Mouse (Mus musculus): Measurements from ENCODE around the gene Cavin4. TPM values are rescaled to one million over a fixed set of nuclear protein-coding genes. Genes with fewer than 3 reads are reported as not detected.

Gene Cavin4
- polyA plus RNA-seq, 1 experiment = 3.4 TPM

- no peak for TF ChIP-seq POLR2A (IDR thresholded peaks at IDR 0.05; ENCODE audit: borderline replicate concordance, extremely low read depth, insufficient read depth, insufficient read length, poor library complexity, severe bottlenecking)
- no peak for TF ChIP-seq CTCF (IDR thresholded peaks at IDR 0.05; ENCODE audit: borderline replicate concordance, extremely low read depth, insufficient read depth, insufficient read length)
- no peak for DNase-seq (ENCODE audit: low read depth)
Observed at GRCm38 (mm10) chr4:48639503-48639902, 23.8 kb upstream of the Cavin4 start.

GRCm38 (mm10) chr4:48643801-48644200 is 19.5 kb upstream of the Cavin4 start:
- DNase-seq (ENCODE audit: low read depth) = no peak
- no peak for TF ChIP-seq CTCF (IDR thresholded peaks at IDR 0.05; ENCODE audit: borderline replicate concordance, extremely low read depth, insufficient read depth, insufficient read length)
- no peak for TF ChIP-seq POLR2A (IDR thresholded peaks at IDR 0.05; ENCODE audit: borderline replicate concordance, extremely low read depth, insufficient read depth, insufficient read length, poor library complexity, severe bottlenecking)

DNA sequence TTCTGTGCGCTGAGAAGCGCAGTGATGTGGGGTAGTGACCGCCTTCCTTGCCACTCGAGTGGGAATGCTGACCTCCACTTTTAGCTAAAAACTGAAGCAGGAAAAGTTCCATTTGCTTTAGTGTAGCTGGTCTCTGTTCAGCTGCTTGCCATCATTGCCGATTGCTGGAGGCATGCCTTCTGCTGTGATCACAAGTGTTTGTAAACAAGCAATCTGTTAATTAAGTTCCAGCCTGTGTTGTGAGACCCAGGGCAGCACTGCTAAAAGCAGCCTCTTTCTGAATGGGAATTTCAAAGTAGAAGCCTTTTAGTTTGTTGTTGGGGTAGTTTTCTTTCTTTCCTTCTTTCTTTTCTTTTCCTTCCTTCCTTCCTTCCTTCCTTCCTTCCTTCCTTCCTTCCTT is 17.2 kb upstream of the Cavin4 start:
- peak; percentile 33 for DNase-seq (ENCODE audit: low read depth)
- TF ChIP-seq CTCF (IDR thresholded peaks at IDR 0.05; ENCODE audit: borderline replicate concordance, extremely low read depth, insufficient read depth, insufficient read length) (no peak), POLR2A (IDR thresholded peaks at IDR 0.05; ENCODE audit: borderline replicate concordance, extremely low read depth, insufficient read depth, insufficient read length, poor library complexity, severe bottlenecking) (no peak)

DNA sequence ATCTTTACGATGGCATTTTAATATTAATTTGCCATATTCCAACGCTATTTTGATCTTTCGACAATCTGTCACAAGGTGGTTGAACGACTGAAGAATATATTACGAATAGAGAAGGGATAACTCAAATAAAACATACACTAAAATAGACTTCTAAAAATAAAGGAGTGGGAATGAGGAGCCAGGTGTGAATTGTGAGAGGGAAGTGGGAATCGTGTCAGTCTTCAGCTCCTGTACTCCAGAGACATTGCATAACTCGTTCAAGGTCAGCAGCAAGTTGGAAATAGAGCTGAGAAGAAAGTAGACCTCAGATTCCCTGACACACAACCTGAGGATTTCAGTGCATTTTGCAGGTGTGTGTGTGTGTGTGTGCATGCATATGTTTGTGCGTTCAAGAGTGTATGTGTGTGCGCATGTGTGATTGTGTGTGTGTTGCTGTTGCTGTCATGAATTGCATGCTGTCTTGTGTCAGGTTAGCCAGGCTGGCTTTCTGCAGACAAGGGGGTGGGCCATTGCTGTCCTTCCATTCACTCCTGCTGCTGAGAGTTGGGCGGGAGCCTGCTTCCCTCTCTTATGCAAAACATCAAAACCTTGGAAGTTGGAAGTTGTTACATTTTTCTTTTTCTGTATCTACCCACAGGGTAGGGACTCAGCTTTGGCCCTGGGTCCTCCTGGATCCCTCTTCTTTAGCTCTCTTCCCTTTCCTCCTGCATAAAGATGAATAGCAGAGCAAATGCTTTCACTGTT is 12.5 kb upstream of the Cavin4 start:
- DNase-seq (ENCODE audit: low read depth) = no peak
- TF ChIP-seq CTCF (IDR thresholded peaks at IDR 0.05; ENCODE audit: borderline replicate concordance, extremely low read depth, insufficient read depth, insufficient read length) = no peak
- no peak for TF ChIP-seq POLR2A (IDR thresholded peaks at IDR 0.05; ENCODE audit: borderline replicate concordance, extremely low read depth, insufficient read depth, insufficient read length, poor library complexity, severe bottlenecking)

GRCm38 (mm10) chr4:48654118-48654517 is 9.2 kb upstream of the Cavin4 start:
- DNase-seq (ENCODE audit: low read depth) = no peak
- no peak for TF ChIP-seq POLR2A (IDR thresholded peaks at IDR 0.05; ENCODE audit: borderline replicate concordance, extremely low read depth, insufficient read depth, insufficient read length, poor library complexity, severe bottlenecking)
- no peak for TF ChIP-seq CTCF (IDR thresholded peaks at IDR 0.05; ENCODE audit: borderline replicate concordance, extremely low read depth, insufficient read depth, insufficient read length)

DNA sequence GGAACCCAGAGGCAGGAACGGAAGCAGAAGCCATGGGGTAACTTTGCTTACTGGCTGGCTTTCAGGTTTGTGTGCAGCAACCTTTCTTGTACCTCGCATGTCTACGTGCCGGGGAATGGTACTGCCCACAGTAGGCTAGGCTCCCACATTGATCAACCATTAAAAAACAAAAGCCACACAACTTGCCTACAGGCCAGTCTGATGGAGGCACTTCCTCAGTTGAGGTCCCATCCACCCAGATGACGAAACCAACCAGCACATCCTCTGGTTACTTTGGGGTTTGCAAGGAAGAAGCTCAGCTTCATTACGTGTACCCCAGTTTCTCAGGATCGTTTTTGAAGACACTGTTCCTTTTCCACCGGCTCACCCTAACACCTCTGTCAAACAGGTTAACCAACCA is 6.8 kb upstream of the Cavin4 start:
- no peak for DNase-seq (ENCODE audit: low read depth)
- no peak for TF ChIP-seq CTCF (IDR thresholded peaks at IDR 0.05; ENCODE audit: borderline replicate concordance, extremely low read depth, insufficient read depth, insufficient read length)
- no peak for TF ChIP-seq POLR2A (IDR thresholded peaks at IDR 0.05; ENCODE audit: borderline replicate concordance, extremely low read depth, insufficient read depth, insufficient read length, poor library complexity, severe bottlenecking)

DNA sequence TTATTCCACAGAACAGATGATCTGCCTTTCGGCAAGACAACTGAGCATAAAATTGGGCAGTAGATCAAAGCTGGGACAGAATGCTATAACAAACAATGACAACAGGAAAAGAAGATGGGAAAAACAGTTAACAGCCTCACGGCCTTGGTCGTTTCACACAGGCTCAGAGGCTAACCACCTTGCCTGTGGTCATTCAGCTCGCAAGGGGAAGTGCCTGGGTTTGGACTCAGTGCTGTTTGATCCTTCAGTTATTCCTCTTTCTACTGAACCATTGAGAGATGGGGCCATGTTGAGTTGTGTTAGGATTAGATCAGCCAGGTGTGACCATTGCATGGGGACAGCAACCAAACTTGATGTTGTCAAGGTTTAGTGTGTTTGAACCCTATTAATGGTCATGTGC is 3.2 kb upstream of the Cavin4 start:
- no peak for TF ChIP-seq POLR2A (IDR thresholded peaks at IDR 0.05; ENCODE audit: borderline replicate concordance, extremely low read depth, insufficient read depth, insufficient read length, poor library complexity, severe bottlenecking)
- TF ChIP-seq CTCF (IDR thresholded peaks at IDR 0.05; ENCODE audit: borderline replicate concordance, extremely low read depth, insufficient read depth, insufficient read length) = no peak
- DNase-seq (ENCODE audit: low read depth) = no peak

- peak; percentile 55 for DNase-seq (ENCODE audit: low read depth)
- TF ChIP-seq POLR2A (IDR thresholded peaks at IDR 0.05; ENCODE audit: borderline replicate concordance, extremely low read depth, insufficient read depth, insufficient read length, poor library complexity, severe bottlenecking) (no peak), CTCF (IDR thresholded peaks at IDR 0.05; ENCODE audit: borderline replicate concordance, extremely low read depth, insufficient read depth, insufficient read length) (no peak)
Observed at GRCm38 (mm10) chr4:48660619-48661575, 2.4 kb upstream of the Cavin4 start.

DNA sequence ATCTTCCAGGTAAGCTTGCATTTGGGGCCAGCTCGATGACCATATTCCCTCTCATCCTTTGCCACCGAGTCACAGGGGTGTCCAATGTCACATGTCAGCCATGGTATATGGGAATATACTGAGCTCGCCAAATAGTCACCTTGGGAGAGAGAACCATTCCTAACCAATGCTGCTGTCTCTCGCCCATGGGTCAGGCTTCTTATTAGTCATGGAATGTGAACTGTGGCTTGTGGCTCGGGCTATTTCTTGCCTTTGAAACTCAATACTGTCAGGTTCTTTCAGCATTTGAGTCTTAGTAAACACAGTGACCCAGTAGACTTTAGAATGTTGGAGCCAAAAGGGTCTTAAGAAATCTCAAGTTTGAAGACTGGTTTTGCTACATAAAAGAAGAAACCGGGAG is 707 bp downstream of the Cavin4 start:
- no peak for TF ChIP-seq POLR2A (IDR thresholded peaks at IDR 0.05; ENCODE audit: borderline replicate concordance, extremely low read depth, insufficient read depth, insufficient read length, poor library complexity, severe bottlenecking)
- TF ChIP-seq CTCF (IDR thresholded peaks at IDR 0.05; ENCODE audit: borderline replicate concordance, extremely low read depth, insufficient read depth, insufficient read length) = no peak
- DNase-seq (ENCODE audit: low read depth) = no peak

DNA sequence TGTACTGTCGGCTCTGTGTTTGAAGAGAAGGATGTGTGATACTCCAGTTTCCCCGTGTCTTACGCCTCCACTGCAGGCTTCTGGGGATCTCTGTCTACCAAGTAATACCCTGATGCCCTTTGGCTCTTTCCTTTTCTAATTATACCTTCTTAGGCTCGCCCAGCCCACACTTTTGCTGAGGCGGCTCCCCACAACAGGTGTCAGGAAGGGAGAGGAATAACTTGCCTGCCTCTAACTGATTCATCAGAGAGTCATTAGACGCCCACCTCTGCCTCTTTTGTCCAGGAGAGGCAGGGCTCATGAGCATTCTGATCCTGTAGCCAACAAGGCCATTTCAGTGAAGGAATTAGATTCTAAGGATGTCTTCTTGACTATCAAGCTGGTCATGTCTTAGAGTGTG is 4.0 kb downstream of the Cavin4 start:
- TF ChIP-seq POLR2A (IDR thresholded peaks at IDR 0.05; ENCODE audit: borderline replicate concordance, extremely low read depth, insufficient read depth, insufficient read length, poor library complexity, severe bottlenecking) (no peak), CTCF (IDR thresholded peaks at IDR 0.05; ENCODE audit: borderline replicate concordance, extremely low read depth, insufficient read depth, insufficient read length) (no peak)
- no peak for DNase-seq (ENCODE audit: low read depth)

GRCm38 (mm10) chr4:48672915-48673314 is 9.6 kb downstream of the Cavin4 start:
- no peak for DNase-seq (ENCODE audit: low read depth)
- TF ChIP-seq CTCF (IDR thresholded peaks at IDR 0.05; ENCODE audit: borderline replicate concordance, extremely low read depth, insufficient read depth, insufficient read length) (no peak), POLR2A (IDR thresholded peaks at IDR 0.05; ENCODE audit: borderline replicate concordance, extremely low read depth, insufficient read depth, insufficient read length, poor library complexity, severe bottlenecking) (no peak)

Measured in brain, embryonic 14.5 days (tissue).